Mouse (Mus musculus) neural tube, embryonic 11.5 days (tissue): ENCODE data around the gene Olfr1359. TPM values are rescaled to one million over a fixed set of nuclear protein-coding genes. Genes with fewer than 3 reads are reported as not detected.
"Not testable (repeated sequence)": the region's sequence is repeated elsewhere in the genome, so short reads cannot be mapped to it uniquely, and the experiment has no call there.

Experiments
- ATAC-seq: fragments of 200-750 bp; cut with Nextera tagmentation; 2 replicates; pipeline ENCODE4 v1.8.0; 2017; ENCODE audit warnings: moderate number of reproducible peaks, mild to moderate bottlenecking, moderate TSS enrichment, moderate library complexity; ENCODE audit not compliant: insufficient read depth, low FRiP score, low TSS enrichment
- DNase-seq: peaks from one replicate; pipeline ENCODE4 v3.0.0-alpha.2; 2015; ENCODE audit warnings: low spot score
- H3K27ac ChIP-seq: fragments of 300-500 bp; sonication (generic); 2 replicates; pipeline ENCODE4 v1.5.1; 2014; ENCODE audit warnings: low read depth, mild to moderate bottlenecking, low read length
- H3K27me3 ChIP-seq: fragments of 300-500 bp; sonication (generic); 2 replicates; pipeline ENCODE4 v1.6.1; 2014; ENCODE audit warnings: mild to moderate bottlenecking, low read length, mixed read lengths; ENCODE audit not compliant: control insufficient read depth, insufficient read depth
- H3K36me3 ChIP-seq: fragments of 300-500 bp; sonication (generic); 2 replicates; pipeline ENCODE4 v1.6.1; 2014; ENCODE audit warnings: mild to moderate bottlenecking, low read length, moderate library complexity, mixed read lengths; ENCODE audit not compliant: control insufficient read depth, insufficient read depth
- H3K4me1 ChIP-seq: fragments of 300-500 bp; sonication (generic); 2 replicates; pipeline ENCODE4 v1.6.1; 2014; ENCODE audit warnings: low read length, mixed read lengths; ENCODE audit not compliant: control insufficient read depth, insufficient read depth
- H3K4me2 ChIP-seq: fragments of 300-500 bp; sonication (generic); 2 replicates; pipeline ENCODE4 v1.6.1; 2014; ENCODE audit warnings: low read depth, mild to moderate bottlenecking, moderate library complexity
- H3K4me3 ChIP-seq: fragments of 300-500 bp; sonication (generic); 2 replicates; pipeline ENCODE4 v1.5.1; 2014; ENCODE audit warnings: low read depth, low read length
- H3K9ac ChIP-seq: fragments of 300-500 bp; sonication (generic); 2 replicates; pipeline ENCODE4 v1.6.1; 2014; ENCODE audit warnings: mild to moderate bottlenecking, low read length
- H3K9me3 ChIP-seq: fragments of 300-500 bp; sonication (generic); 2 replicates; pipeline ENCODE4 v1.6.1; 2016; ENCODE audit warnings: low read length; ENCODE audit not compliant: control insufficient read depth
- WGBS: fragments of 180-500 bp; shearing (Covaris S2); extraction: QIAGEN DNeasy Blood & Tissue Kit; methylation state at CpG from one replicate; pipeline ENCODE4 v1.1.7; 2014; 5-methylcytosine and 5-hydroxymethylcytosine counted together
- microRNA-seq: library from miRNA; unstranded; fragments of <30 nt; microRNA quantifications from one replicate; pipeline ENCODE4, GENCODE M21; 2016
- polyA plus RNA-seq: library from polyadenylated mRNA; unstranded; fragments of >200 nt; fragmentation: Nextera tagmentation; extraction: Ambion mirVana; gene quantifications from 2 replicates; pipeline ENCODE4 v1.2.1, GENCODE M21; 2014

Gene Olfr1359
- polyA plus RNA-seq, 1 experiment from 2014 or later, result not detected

DNA sequence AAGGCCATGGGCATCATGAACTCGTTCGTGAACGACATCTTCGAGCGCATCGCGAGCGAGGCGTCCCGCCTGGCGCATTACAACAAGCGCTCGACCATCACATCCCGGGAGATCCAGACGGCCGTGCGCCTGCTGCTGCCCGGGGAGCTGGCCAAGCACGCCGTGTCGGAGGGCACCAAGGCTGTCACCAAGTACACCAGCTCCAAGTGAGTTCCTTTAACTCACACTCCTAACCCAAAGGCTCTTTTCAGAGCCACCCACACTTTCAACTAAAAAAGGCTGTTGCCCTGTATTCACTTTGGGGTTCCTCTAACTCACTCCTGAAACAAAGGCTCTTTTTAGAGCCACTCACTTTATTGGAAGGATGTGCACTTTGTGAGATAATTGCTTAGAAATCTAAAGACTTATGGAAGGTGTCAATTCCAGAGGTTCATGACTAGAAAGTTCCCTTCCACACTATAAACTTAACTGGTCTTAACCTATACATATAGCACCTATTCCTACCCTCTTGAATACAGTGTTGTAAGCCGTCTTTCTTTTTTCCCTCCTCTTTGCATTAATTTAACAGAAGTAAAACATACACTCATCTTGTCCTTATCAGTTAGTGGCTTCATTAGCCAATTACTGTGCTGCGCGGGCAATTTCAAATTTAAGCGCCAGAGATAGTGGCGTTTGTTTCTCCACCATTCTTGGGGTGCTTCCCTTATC lies 56.5 kb downstream of the Olfr1359 start:
- H3K4me1 ChIP-seq, H3K9me3 ChIP-seq, H3K36me3 ChIP-seq, H3K27me3 ChIP-seq, ATAC-seq: not testable (repeated sequence)
- Histone ChIP-seq H3K27ac (peak overlapping the region; percentile 76), H3K4me2 (peak overlapping the region; percentile 70), H3K4me3 (peak overlapping the region; percentile 38), H3K9ac (peak overlapping the region; percentile 26)
- WGBS, result 2% methylated on average over 23 of the region's 26 CpGs
- DNase-seq, result peak; percentile 46

GRCm38 (mm10) chr13:21755707-21756106 lies 57.8 kb downstream of the Olfr1359 start:
- Histone ChIP-seq H3K4me2 (no peak overlapping the region), H3K4me3 (no peak overlapping the region), H3K27me3 (no peaks in the 10 kb centered on the region), H3K4me1 (peaks cover 3% of the 10 kb centered on the region; the same call in 1 of the 2 replicates), H3K9ac (no peak overlapping the region), H3K9me3 (no peaks in the 10 kb centered on the region), H3K27ac (no peak overlapping the region), H3K36me3 (no peaks in the 10 kb centered on the region)
- ATAC-seq (no peak), DNase-seq (no peak)
- WGBS, result 81% methylated on average over 1 of the region's 1 CpGs

Small RNA genes within 50 kb of the gene (microRNA-seq; reads per million reads assigned to microRNA genes)
- gene Gm44357 (not detected), gene Gm44367 (not detected), gene Gm44454 (not detected)

Other genes with a start within 250 kb of the Olfr1359 start
- gene Zscan26, start 244.4 kb upstream of the Olfr1359 start, polyA plus RNA-seq, result 14.9 and 17.5 TPM in 2 replicates
- gene Nkapl, start 229.6 kb upstream of the Olfr1359 start, polyA plus RNA-seq, result 2.5 and 3.2 TPM in 2 replicates
- gene Zkscan4, start 219.2 kb upstream of the Olfr1359 start, polyA plus RNA-seq, result 4.0 and 4.5 TPM in 2 replicates
- 3.5 TPM in 1 of 2 replicates, not detected in the other for gene Gm10065, start 218.7 kb upstream of the Olfr1359 start, polyA plus RNA-seq
- gene AK157302, start 202.9 kb upstream of the Olfr1359 start, polyA plus RNA-seq, result 0.15 and 0.61 TPM in 2 replicates
- gene Gm11273, start 196.7 kb upstream of the Olfr1359 start, polyA plus RNA-seq, result 3.5 and 6.3 TPM in 2 replicates
- 10.5 and 12.1 TPM in 2 replicates for gene Zkscan8, start 167.0 kb upstream of the Olfr1359 start, polyA plus RNA-seq
- gene Olfr1366, start 155.3 kb upstream of the Olfr1359 start, polyA plus RNA-seq, result 0.12 and 0.23 TPM in 2 replicates
- gene Olfr1535, start 138.2 kb upstream of the Olfr1359 start, polyA plus RNA-seq, result 0.05 TPM in 1 of 2 replicates, not detected in the other
- not detected in 2 replicates for gene Olfr1364, start 116.4 kb upstream of the Olfr1359 start, polyA plus RNA-seq
- not detected in 2 replicates for gene Olfr1362, start 84.1 kb upstream of the Olfr1359 start, polyA plus RNA-seq
- not detected in 2 replicates for gene Olfr11, start 55.6 kb upstream of the Olfr1359 start, polyA plus RNA-seq
- 0.08 TPM in 1 of 2 replicates, not detected in the other for gene Olfr1361, start 34.7 kb upstream of the Olfr1359 start, polyA plus RNA-seq
- gene Olfr1360, start 20.7 kb upstream of the Olfr1359 start, polyA plus RNA-seq, result not detected in 2 replicates
- 2.1 and 2.3 TPM in 2 replicates for gene Hist1h2bl, start 18.0 kb downstream of the Olfr1359 start, polyA plus RNA-seq
- gene Hist1h2ai, start 18.3 kb downstream of the Olfr1359 start, polyA plus RNA-seq, result 13.2 and 19.5 TPM in 2 replicates
- 5.6 and 23.9 TPM in 2 replicates for gene Hist1h3h, start 19.5 kb downstream of the Olfr1359 start, polyA plus RNA-seq
- gene Hist1h2bm, start 23.9 kb downstream of the Olfr1359 start, polyA plus RNA-seq, result 4.3 and 4.6 TPM in 2 replicates
- gene Hist1h4j, start 37.0 kb downstream of the Olfr1359 start, polyA plus RNA-seq, result 1.1 and 1.4 TPM in 2 replicates
- gene Hist1h4k, start 52.4 kb downstream of the Olfr1359 start, polyA plus RNA-seq, result 1.8 and 2.3 TPM in 2 replicates
- gene Hist1h2ak, start 55.7 kb downstream of the Olfr1359 start, polyA plus RNA-seq, result 8.1 and 9.3 TPM in 2 replicates
- 2.1 and 3.2 TPM in 2 replicates for gene Hist1h2bn, start 56.0 kb downstream of the Olfr1359 start, polyA plus RNA-seq
- gene Hist1h1b, start 82.5 kb downstream of the Olfr1359 start, polyA plus RNA-seq, result 15.4 and 16.9 TPM in 2 replicates
- 228 and 229 TPM in 2 replicates for gene Hist1h3i, start 85.3 kb downstream of the Olfr1359 start, polyA plus RNA-seq
- gene Hist1h2an, start 89.1 kb downstream of the Olfr1359 start, polyA plus RNA-seq, result 11.7 and 14.0 TPM in 2 replicates
- 2.2 and 2.6 TPM in 2 replicates for gene Hist1h2bp, start 89.3 kb downstream of the Olfr1359 start, polyA plus RNA-seq
- gene Hist1h2bq, start 112.1 kb downstream of the Olfr1359 start, polyA plus RNA-seq, result 20.3 and 20.8 TPM in 2 replicates
- not detected in 2 replicates for gene Hist1h2ao, start 112.4 kb downstream of the Olfr1359 start, polyA plus RNA-seq
- not detected in 2 replicates for gene Hist1h4m, start 113.6 kb downstream of the Olfr1359 start, polyA plus RNA-seq
- 10.5 and 15.6 TPM in 2 replicates for gene Hist1h4n, start 134.1 kb downstream of the Olfr1359 start, polyA plus RNA-seq
- gene Hist1h2ap, start 135.4 kb downstream of the Olfr1359 start, polyA plus RNA-seq, result 4,141 and 4,626 TPM in 2 replicates
- gene Hist1h2br, start 135.6 kb downstream of the Olfr1359 start, polyA plus RNA-seq, result 20.0 TPM in 2 replicates
- 22.1 and 25.9 TPM in 2 replicates for gene Zfp184, start 247.0 kb downstream of the Olfr1359 start, polyA plus RNA-seq